In the genomic region with DNA sequence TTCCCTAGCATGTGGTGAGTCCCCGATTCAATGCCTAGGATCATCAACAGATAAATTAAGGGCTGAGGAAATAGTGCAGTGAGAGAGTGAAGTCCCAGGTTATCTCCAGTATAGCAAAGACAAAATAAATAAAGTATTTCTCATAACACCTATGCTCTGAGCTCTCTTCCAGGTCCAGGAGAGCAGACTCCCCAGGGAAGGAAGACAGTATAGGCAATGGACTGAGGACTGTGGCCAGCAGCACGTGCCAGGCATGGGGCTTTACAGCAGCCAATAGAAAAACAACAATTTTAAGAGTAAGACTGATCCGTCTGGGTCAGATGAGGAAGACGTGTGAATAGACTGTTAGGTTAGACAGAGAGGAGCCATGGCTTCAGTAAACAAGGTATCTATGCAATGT, we compare ENCODE assay signal across 28 mouse cellular contexts.
"Had no signal": no experiment of that assay in that cellular context is flagged by ENCODE, and none has a peak within 500 bp of the region (broad histone marks: within the 10 kb centered on the region; RNA-seq: fewer than 3 reads in every experiment).

No protein-coding gene starts in this region.

- H3K36me3 ChIP-seq: embryonic facial prominence, embryonic 10.5 days; embryonic facial prominence, embryonic 12.5 days; embryonic facial prominence, embryonic 13.5 days; embryonic facial prominence, embryonic 15.5 days; forebrain, embryonic 12.5 days; forebrain, embryonic 15.5 days had no signal

- DNase-seq: cerebellum, adult 2 months; cerebellum, adult 8-10 months; cerebellum, adult 9-10 months; cerebellum, adult 9-11 months; cerebellum, postnatal 10 days; cerebellum, postnatal 14 days; cerebellum, postnatal 25 days; cerebellum, postnatal 36 days; embryo, embryonic 11 days; forebrain, postnatal 0 days; gastrocnemius, adult 2 months; gastrocnemius, postnatal 10 days; gastrocnemius, postnatal 14 days; gastrocnemius, postnatal 25 days; gastrocnemius, postnatal 36 days; heart, adult 18-20 months; heart, adult 2 months had no signal

- ATAC-seq: forebrain, embryonic 13.5 days; forebrain, embryonic 14.5 days; forebrain, embryonic 15.5 days; forebrain, embryonic 16.5 days; forebrain, postnatal 0 days had no signal

- H3K9ac ChIP-seq: embryonic facial prominence, embryonic 12.5 days; embryonic facial prominence, embryonic 13.5 days; embryonic facial prominence, embryonic 15.5 days; forebrain, embryonic 12.5 days; forebrain, embryonic 13.5 days; forebrain, embryonic 15.5 days; forebrain, postnatal 0 days had no signal

- H3K27me3 ChIP-seq: embryonic facial prominence, embryonic 12.5 days; embryonic facial prominence, embryonic 13.5 days; embryonic facial prominence, embryonic 15.5 days; forebrain, embryonic 12.5 days; forebrain, embryonic 13.5 days; forebrain, embryonic 15.5 days had no signal

- H3K27ac ChIP-seq: embryonic facial prominence, embryonic 10.5 days; embryonic facial prominence, embryonic 12.5 days; embryonic facial prominence, embryonic 13.5 days; embryonic facial prominence, embryonic 15.5 days; forebrain, embryonic 10.5 days; forebrain, embryonic 12.5 days; forebrain, embryonic 13.5 days; forebrain, embryonic 15.5 days; gastrocnemius, adult 2 months; heart, adult 2 months had no signal

- H3K4me3 ChIP-seq: embryonic facial prominence, embryonic 10.5 days; embryonic facial prominence, embryonic 12.5 days; embryonic facial prominence, embryonic 13.5 days; embryonic facial prominence, embryonic 15.5 days; erythroblast, embryonic 14.5 days; forebrain, embryonic 10.5 days; forebrain, embryonic 12.5 days; forebrain, embryonic 13.5 days; forebrain, embryonic 15.5 days; gastrocnemius, adult 2 months; heart, adult 2 months had no signal

- H3K4me2 ChIP-seq: embryonic facial prominence, embryonic 12.5 days; embryonic facial prominence, embryonic 13.5 days; embryonic facial prominence, embryonic 15.5 days; forebrain, embryonic 12.5 days; forebrain, embryonic 13.5 days; forebrain, embryonic 15.5 days had no signal

- H3K9me3 ChIP-seq: embryonic facial prominence, embryonic 10.5 days; embryonic facial prominence, embryonic 12.5 days; embryonic facial prominence, embryonic 13.5 days; embryonic facial prominence, embryonic 15.5 days; forebrain, embryonic 10.5 days; forebrain, embryonic 12.5 days; forebrain, embryonic 13.5 days; forebrain, embryonic 15.5 days had no signal

- H3K4me1 ChIP-seq: embryonic facial prominence, embryonic 12.5 days; embryonic facial prominence, embryonic 15.5 days; forebrain, embryonic 10.5 days; forebrain, embryonic 12.5 days; forebrain, embryonic 13.5 days; forebrain, embryonic 15.5 days had no signal
